Mouse (Mus musculus) thymus, adult 18-20 months (tissue): ENCODE measurements around the gene Slc6a17.

ENCODE experiments used
- DNase-seq, 2 experiments: peaks; one replicate each; pipeline ENCODE4 v3.0.0; 2022; ENCODE audit warnings: mixed read lengths in 2 of 2

Gene Slc6a17

GRCm38 (mm10) chr3:107520931-107521330 is 3.1 kb upstream of the Slc6a17 start:
- no peak for DNase-seq

- no peak for DNase-seq
Measured at GRCm38 (mm10) chr3:107516776-107517630, 815 bp downstream of the Slc6a17 start.

DNA sequence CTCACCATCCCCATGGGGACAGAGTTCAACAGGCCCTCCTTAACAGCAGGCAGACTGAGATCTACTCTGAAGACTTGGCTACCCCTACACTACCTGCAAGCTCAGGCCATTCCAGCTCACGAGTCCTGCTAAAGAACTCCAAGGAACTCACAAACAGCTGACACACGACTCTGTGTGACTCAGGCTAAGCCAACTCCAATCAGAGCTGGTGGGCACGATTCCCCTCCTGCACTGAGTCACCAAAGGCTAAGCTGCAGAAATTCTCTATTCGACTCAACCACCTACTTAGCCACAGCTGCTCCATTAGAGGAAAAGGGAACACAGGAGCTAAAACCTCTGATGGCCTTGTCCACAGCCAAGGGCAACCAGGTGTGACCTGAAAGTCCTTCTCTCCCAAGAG is 1.8 kb downstream of the Slc6a17 start:
- DNase-seq: no peak

DNA sequence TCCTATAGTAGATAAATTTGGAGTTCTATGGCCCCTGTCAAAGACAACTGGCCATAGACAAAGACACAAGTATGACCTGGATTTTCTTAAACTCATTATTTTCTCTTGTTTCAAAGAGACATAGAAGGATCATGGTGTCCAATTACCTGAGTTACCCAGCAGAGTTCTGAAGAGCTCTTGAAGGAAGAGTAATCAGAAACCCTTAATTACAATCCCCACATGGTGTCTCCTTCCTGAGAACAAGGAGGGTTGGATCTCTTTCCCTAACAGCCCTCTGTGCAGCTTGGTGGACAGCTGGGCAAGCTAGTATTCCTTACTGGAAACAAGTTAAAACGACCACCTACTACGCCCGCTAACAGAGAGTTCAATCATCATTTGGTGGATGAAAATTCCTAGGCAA is 6.4 kb downstream of the Slc6a17 start:
- DNase-seq: no peak

DNA sequence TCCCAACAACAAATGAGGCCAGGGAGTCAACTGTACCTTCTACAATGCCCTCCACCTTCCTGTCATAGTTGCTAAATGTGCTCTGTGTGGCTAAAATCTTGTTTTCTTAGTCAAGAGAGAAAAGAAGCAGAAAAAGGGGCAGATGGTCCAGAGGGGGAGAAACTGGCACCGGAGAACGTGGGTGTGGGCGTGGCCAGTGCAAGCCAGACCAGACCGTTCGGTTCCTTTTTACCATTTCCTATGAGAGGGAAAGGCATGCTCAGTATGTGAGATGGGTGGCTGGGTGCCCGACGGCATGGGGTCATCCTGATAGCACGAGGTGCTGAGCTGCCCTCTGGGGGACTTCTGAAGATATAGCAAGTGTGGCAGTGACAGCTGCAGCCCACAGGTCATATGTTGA is 9.1 kb downstream of the Slc6a17 start:
- DNase-seq: no peak

DNA sequence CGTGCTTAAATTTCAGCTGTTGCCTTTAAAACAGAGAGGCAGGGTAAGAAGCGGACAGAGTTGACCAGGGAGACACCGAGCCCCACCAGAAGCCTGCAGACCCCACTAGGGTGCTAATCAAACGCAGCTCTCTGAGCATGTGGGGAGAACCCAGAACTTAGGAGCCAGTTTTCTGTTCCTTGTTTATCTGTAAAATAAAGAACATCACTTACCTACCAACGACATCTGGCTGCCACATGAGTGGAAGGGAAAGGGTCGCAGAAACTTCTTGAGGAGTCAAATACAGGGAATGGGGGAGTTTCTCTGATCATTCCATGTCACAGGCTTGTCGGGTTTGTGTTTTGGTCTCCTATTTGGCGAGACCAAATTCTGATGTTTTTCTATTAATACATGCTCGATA is 9.9 kb downstream of the Slc6a17 start:
- DNase-seq: no peak

- DNase-seq: no peak
Measured at GRCm38 (mm10) chr3:107506531-107506930, 11.3 kb downstream of the Slc6a17 start.

DNA sequence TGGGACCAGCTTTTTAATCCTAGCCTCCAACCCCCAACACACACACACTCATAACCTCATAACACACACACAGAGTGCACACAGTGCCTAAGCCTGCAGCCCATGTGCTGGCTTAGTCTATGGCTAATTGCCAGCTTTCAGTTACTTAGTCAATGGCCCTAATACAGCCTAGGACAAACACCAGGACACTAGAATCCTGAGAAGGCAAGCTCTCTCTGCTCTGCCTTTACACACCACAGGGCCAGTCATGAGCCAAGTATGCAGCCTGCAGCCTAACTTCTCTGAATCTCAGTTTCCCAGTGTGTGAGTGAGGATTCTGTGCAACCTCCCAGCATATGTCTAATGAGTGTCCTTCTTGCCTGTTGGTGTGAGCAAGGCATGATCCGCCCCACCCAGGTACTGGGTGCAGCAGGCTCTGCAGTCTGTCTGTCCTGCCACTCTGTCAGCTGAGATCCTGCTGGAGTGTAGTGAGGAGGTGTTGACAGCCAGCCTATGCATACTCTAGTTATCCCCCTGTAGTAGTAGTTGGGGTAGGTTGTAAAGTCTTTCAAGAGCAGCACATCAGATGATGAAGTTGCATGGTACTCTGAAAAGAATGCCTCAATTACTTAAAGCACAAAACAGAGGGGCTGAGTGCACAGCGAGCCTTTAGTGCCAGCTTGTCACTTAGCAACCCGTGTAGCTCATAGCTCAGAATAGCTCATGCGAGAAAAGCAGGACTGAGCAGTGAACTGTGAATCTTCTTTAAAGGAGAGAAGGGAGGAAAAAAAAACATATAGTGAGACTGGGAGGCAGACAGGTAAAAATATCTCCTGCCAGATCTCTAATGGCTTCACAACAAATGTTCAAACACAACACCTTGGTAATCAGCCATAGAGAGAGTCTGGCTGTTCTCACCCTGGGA is 12.1 kb downstream of the Slc6a17 start:
- DNase-seq: no peak

- DNase-seq: no peak
Measured at GRCm38 (mm10) chr3:107504542-107504941, 13.3 kb downstream of the Slc6a17 start.

DNA sequence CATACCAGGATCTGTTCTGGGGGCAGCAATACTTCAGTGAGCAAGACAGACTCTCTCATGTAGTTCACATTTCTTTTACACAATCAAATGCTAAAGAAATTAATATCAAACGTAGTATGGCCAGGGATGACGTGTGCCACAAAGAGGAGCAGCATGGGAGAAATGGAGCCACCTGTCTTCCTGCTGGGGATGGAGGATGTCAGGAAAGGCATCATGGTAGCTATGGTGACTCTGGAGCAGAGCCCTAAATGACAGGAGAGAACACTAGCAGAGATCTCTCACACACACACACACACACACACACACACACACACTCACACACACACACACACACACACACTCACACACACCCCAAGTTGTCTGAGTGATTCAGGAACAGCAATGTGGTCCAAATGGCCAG is 14.1 kb downstream of the Slc6a17 start:
- no peak for DNase-seq

GRCm38 (mm10) chr3:107501702-107502151 is 16.1 kb downstream of the Slc6a17 start:
- no peak for DNase-seq

DNA sequence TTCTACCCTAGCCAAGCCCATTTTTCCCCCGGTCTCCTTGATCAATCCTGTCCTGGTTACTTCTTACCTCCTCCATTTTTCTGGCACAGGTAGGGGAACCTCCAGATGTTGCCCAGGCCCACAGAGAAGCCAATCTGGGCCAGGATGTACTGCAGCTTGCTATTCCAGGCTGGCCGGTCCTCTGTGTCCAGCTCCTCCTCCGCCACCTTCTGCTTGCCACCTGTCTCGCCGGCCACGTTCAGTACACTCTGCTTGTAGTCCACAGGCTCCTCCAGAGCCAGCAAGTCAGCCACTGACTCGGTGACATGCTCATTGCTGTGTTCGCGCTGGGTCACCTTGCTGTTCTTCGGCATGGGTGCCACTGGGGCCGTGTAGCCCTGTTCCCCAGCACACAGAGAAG is 17.5 kb downstream of the Slc6a17 start:
- DNase-seq: no peak

- no peak for DNase-seq
Measured at GRCm38 (mm10) chr3:107496086-107496850, 21.6 kb downstream of the Slc6a17 start.

- DNase-seq: no peak
Measured at GRCm38 (mm10) chr3:107495524-107495923, 22.3 kb downstream of the Slc6a17 start.

- no peak for DNase-seq
Measured at GRCm38 (mm10) chr3:107491459-107491858, 26.4 kb downstream of the Slc6a17 start.

GRCm38 (mm10) chr3:107488637-107489036 is 29.2 kb downstream of the Slc6a17 start:
- DNase-seq: no peak

DNA sequence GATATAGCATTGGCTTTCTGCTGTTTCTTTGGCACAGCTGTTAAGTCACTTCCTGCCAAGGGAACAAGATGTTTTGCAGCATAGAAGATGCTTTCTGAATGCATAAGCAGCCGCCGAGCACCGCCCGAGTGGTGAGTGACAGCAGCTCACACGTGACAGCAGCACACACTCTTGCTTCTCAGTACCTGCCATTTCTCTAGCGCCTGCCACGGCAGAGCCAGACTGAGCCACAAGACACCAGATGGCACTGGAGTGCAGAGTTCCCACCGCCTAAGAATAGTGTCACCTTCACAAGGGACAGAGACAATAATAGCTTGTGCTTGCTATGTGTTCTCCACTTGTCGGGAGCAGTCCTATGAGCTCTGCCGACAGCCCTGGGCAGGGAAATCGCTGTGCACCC is 34.5 kb downstream of the Slc6a17 start:
- DNase-seq: no peak

- DNase-seq: no peak
Measured at GRCm38 (mm10) chr3:107480660-107481059, 37.2 kb downstream of the Slc6a17 start.

DNA sequence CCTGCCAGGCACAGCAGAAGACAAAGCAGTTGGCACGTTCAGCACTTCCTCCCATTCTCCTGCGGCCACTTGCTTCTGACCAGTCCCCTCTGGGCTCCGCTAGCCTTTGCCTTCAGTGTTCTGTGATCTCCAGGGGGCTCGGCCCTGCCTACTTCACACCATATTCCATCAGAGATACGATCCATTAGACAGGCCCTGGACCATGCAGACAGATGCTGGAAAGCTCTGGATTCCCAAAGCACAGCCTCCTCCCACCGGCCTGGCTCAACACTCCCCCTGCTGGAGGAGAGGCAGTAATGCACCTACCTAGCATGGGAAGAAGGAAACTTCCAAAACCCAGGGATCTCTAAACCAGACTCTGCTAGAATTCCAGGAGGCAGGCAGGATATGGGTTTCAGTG is 45.6 kb downstream of the Slc6a17 start:
- DNase-seq: no peak

- no peak for DNase-seq
Measured at GRCm38 (mm10) chr3:107469059-107469458, 48.8 kb downstream of the Slc6a17 start.

DNA sequence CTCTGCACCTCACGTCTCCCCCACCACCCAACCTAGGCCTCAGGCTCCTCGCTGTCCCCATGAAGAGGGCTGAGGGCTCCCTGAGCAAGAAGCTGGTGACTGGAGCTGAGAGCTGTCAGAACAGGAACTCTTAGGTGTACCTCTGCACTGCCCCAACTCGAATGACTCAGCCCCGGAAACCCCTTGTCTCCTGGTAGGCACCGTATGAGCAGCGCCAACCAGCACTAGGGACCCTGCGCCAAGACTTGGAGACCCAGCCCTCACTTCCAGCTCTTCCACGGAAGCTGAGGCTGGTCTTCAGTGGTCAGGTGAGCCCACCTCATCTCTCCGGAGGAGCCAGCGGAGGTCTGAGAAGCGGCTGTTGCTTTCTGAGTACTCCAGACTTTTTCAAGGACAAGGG is 49.7 kb downstream of the Slc6a17 start:
- DNase-seq: no peak

GRCm38 (mm10) chr3:107466577-107466976 is 51.2 kb downstream of the Slc6a17 start:
- DNase-seq: peak; percentile 16 to 25

GRCm38 (mm10) chr3:107462160-107462559 is 55.7 kb downstream of the Slc6a17 start:
- DNase-seq: no peak
